Mouse (Mus musculus): Measurements from ENCODE around the gene Hist1h3g. TPM values are rescaled to one million over a fixed set of nuclear protein-coding genes. Genes with fewer than 3 reads are reported as not detected.
"Not testable (repeated sequence)": the region's sequence is repeated elsewhere in the genome, so short reads cannot be mapped to it uniquely, and the experiment has no call there.

Gene Hist1h3g
- polyA plus RNA-seq, 1 experiment from 2014 or later: 5.3 TPM

GRCm38 (mm10) chr13:23546694-23547093, 11.5 kb downstream of the Hist1h3g start:
- Histone ChIP-seq H3K9me3 (replicated peaks; ENCODE audit: control insufficient read depth, low read length) (no peaks in the 10 kb centered on the region), H3K4me1 (ENCODE audit: control insufficient read depth, insufficient read depth, low read length) (peaks cover 4% of the 10 kb centered on the region; the same call in 1 of the 2 replicates), H3K4me2 (ENCODE audit: low read length) (no peak overlapping the region), H3K36me3 (ENCODE audit: control insufficient read depth, insufficient read depth, low read length) (no peaks in the 10 kb centered on the region), H3K27me3 (replicated peaks; ENCODE audit: control insufficient read depth, insufficient read depth, low read length) (no peaks in the 10 kb centered on the region), H3K9ac (ENCODE audit: low read length) (no peak overlapping the region), H3K4me3 (ENCODE audit: low read depth, low read length) (no peak overlapping the region), H3K27ac (ENCODE audit: low read depth, low read length) (no peak overlapping the region)
- 78% methylated on average over 5 of the region's 5 CpGs for WGBS
- no peak for ATAC-seq
- no peak for DNase-seq (ENCODE audit: low spot score)

- H3K4me2 ChIP-seq (ENCODE audit: low read length): peak overlapping the region; percentile 54
- WGBS: 7% methylated on average over 3 of the region's 3 CpGs
- H3K4me1 ChIP-seq (ENCODE audit: control insufficient read depth, insufficient read depth, low read length): peaks cover 6% of the 10 kb centered on the region; the same call in 1 of the 2 replicates
- no peaks in the 10 kb centered on the region for H3K36me3 ChIP-seq (ENCODE audit: control insufficient read depth, insufficient read depth, low read length)
- H3K27ac ChIP-seq (ENCODE audit: low read depth, low read length): peak overlapping the region; percentile 83
- no peaks in the 10 kb centered on the region for H3K27me3 ChIP-seq (replicated peaks; ENCODE audit: control insufficient read depth, insufficient read depth, low read length)
- H3K9ac ChIP-seq (ENCODE audit: low read length): peak overlapping the region; percentile 60
- peak overlapping the region; percentile 37 for H3K4me3 ChIP-seq (ENCODE audit: low read depth, low read length)
- ATAC-seq: no peak
- no peak for DNase-seq (ENCODE audit: low spot score)
- no peaks in the 10 kb centered on the region for H3K9me3 ChIP-seq (replicated peaks; ENCODE audit: control insufficient read depth, low read length)
These were observed 15.5 kb downstream of the Hist1h3g start for GRCm38 (mm10) chr13:23550761-23551145.

GRCm38 (mm10) chr13:23551146-23551834, 16.1 kb downstream of the Hist1h3g start, which contains the start of gene Hist1h4f:
Hist1h4f (minus strand) TSS chr13:23551648.
- H3K9ac ChIP-seq (ENCODE audit: low read length): peak within 1 kb of the TSS; percentile 60
- not testable (repeated sequence) for H3K27me3 ChIP-seq (replicated peaks; ENCODE audit: control insufficient read depth, insufficient read depth, low read length); H3K4me1 ChIP-seq (ENCODE audit: control insufficient read depth, insufficient read depth, low read length); H3K36me3 ChIP-seq (ENCODE audit: control insufficient read depth, insufficient read depth, low read length); H3K9me3 ChIP-seq (replicated peaks; ENCODE audit: control insufficient read depth, low read length)
- peak within 1 kb of the TSS; percentile 83 for H3K27ac ChIP-seq (ENCODE audit: low read depth, low read length)
- peak; percentile 97 for DNase-seq (ENCODE audit: low spot score)
- H3K4me2 ChIP-seq (ENCODE audit: low read length): peak within 1 kb of the TSS; percentile 54
- ATAC-seq: peak; percentile 87
- WGBS: under 1% methylated on average over 47 of the region's 47 CpGs
- peak within 1 kb of the TSS; percentile 37 for H3K4me3 ChIP-seq (ENCODE audit: low read depth, low read length)

GRCm38 (mm10) chr13:23551931-23552914, 17.0 kb downstream of the Hist1h3g start:
- Histone ChIP-seq H3K4me1 (ENCODE audit: control insufficient read depth, insufficient read depth, low read length) (peaks cover 12% of the 10 kb centered on the region; the same call in 1 of the 2 replicates), H3K27ac (ENCODE audit: low read depth, low read length) (peak overlapping the region; percentile 83), H3K9ac (ENCODE audit: low read length) (peak overlapping the region; percentile 60; the same call in 1 of the 2 replicates), H3K36me3 (ENCODE audit: control insufficient read depth, insufficient read depth, low read length) (no peaks in the 10 kb centered on the region), H3K4me3 (ENCODE audit: low read depth, low read length) (peak overlapping the region; percentile 37), H3K4me2 (ENCODE audit: low read length) (peak overlapping the region; percentile 54), H3K9me3 (replicated peaks; ENCODE audit: control insufficient read depth, low read length) (no peaks in the 10 kb centered on the region), H3K27me3 (replicated peaks; ENCODE audit: control insufficient read depth, insufficient read depth, low read length) (no peaks in the 10 kb centered on the region)
- 51% methylated on average over 8 of the region's 8 CpGs for WGBS
- ATAC-seq: no peak
- no peak for DNase-seq (ENCODE audit: low spot score)

- Histone ChIP-seq H3K27ac (ENCODE audit: low read depth, low read length) (peak within 1 kb of the TSS; percentile 95), H3K9ac (ENCODE audit: low read length) (no peak within 1 kb of the TSS; the same call in 1 of the 2 replicates)
These were observed 17.7 kb downstream of the Hist1h3g start, which contains the start of gene Hist1h1d for GRCm38 (mm10) chr13:23552962-23553361. Hist1h1d (plus strand) TSS chr13:23553262.

GRCm38 (mm10) chr13:23554393-23554792, 19.2 kb downstream of the Hist1h3g start:
- WGBS: 22% methylated on average over 9 of the region's 9 CpGs
- ATAC-seq (no peak), DNase-seq (ENCODE audit: low spot score) (no peak)
- H3K9me3 ChIP-seq (replicated peaks; ENCODE audit: control insufficient read depth, low read length): no peaks in the 10 kb centered on the region
- H3K27me3 ChIP-seq (replicated peaks; ENCODE audit: control insufficient read depth, insufficient read depth, low read length): no peaks in the 10 kb centered on the region
- peak overlapping the region; percentile 53; the same call in 1 of the 2 replicates for H3K4me3 ChIP-seq (ENCODE audit: low read depth, low read length)
- peak overlapping the region; percentile 94 for H3K4me2 ChIP-seq (ENCODE audit: low read length)
- H3K4me1 ChIP-seq (ENCODE audit: control insufficient read depth, insufficient read depth, low read length): peaks cover 12% of the 10 kb centered on the region; the same call in 1 of the 2 replicates
- peak overlapping the region; percentile 88 for H3K9ac ChIP-seq (ENCODE audit: low read length)
- no peaks in the 10 kb centered on the region for H3K36me3 ChIP-seq (ENCODE audit: control insufficient read depth, insufficient read depth, low read length)
- peak overlapping the region; percentile 95 for H3K27ac ChIP-seq (ENCODE audit: low read depth, low read length)

More at GRCm38 (mm10) chr13:23552962-23553361, 17.7 kb downstream of the Hist1h3g start, which contains the start of gene Hist1h1d:
- Histone ChIP-seq H3K4me3 (ENCODE audit: low read depth, low read length) (peak within 1 kb of the TSS; percentile 37; the same call in 1 of the 2 replicates), H3K36me3 (ENCODE audit: control insufficient read depth, insufficient read depth, low read length) (no peaks in the 10 kb centered on the region), H3K9me3 (replicated peaks; ENCODE audit: control insufficient read depth, low read length) (no peaks in the 10 kb centered on the region), H3K27me3 (replicated peaks; ENCODE audit: control insufficient read depth, insufficient read depth, low read length) (no peaks in the 10 kb centered on the region), H3K4me2 (ENCODE audit: low read length) (peak within 1 kb of the TSS; percentile 94), H3K4me1 (ENCODE audit: control insufficient read depth, insufficient read depth, low read length) (peaks cover 12% of the 10 kb centered on the region; the same call in 1 of the 2 replicates)
- DNase-seq (ENCODE audit: low spot score) (no peak), ATAC-seq (no peak)

- peak overlapping the region; percentile 94 for H3K4me2 ChIP-seq (ENCODE audit: low read length)
- H3K27me3 ChIP-seq (replicated peaks; ENCODE audit: control insufficient read depth, insufficient read depth, low read length): no peaks in the 10 kb centered on the region
- H3K36me3 ChIP-seq (ENCODE audit: control insufficient read depth, insufficient read depth, low read length): no peaks in the 10 kb centered on the region
- peak overlapping the region; percentile 53 for H3K4me3 ChIP-seq (ENCODE audit: low read depth, low read length)
- ATAC-seq (peak; percentile 86), DNase-seq (ENCODE audit: low spot score) (peak; percentile 94)
- peak overlapping the region; percentile 95 for H3K27ac ChIP-seq (ENCODE audit: low read depth, low read length)
- under 1% methylated on average over 52 of the region's 54 CpGs for WGBS
- peaks cover 12% of the 10 kb centered on the region; the same call in 1 of the 2 replicates for H3K4me1 ChIP-seq (ENCODE audit: control insufficient read depth, insufficient read depth, low read length)
- H3K9me3 ChIP-seq (replicated peaks; ENCODE audit: control insufficient read depth, low read length): no peaks in the 10 kb centered on the region
- peak overlapping the region; percentile 88 for H3K9ac ChIP-seq (ENCODE audit: low read length)
These were observed 20.0 kb downstream of the Hist1h3g start for GRCm38 (mm10) chr13:23554925-23555838.

All from forebrain, embryonic 14.5 days (tissue).